Mouse (Mus musculus): ENCODE data around the gene Olfr1202.

Olfr1202 gene

GRCm38 (mm10) chr2:88814196-88814595 lies at the start of gene Olfr1202:
Gene Olfr1202 (plus strand): TSS chr2:88814496.
- in situ Hi-C loops (cut with MboI, MseI): no loop called here

- in situ Hi-C loops (cut with MboI, MseI): no loop called here
Measured at GRCm38 (mm10) chr2:88770388-88770787, 43.9 kb upstream of the Olfr1202 start, which contains the start of gene Olfr1200. Gene Olfr1200 (minus strand): TSS chr2:88770488.

- in situ Hi-C loops (cut with MboI, MseI): no loop called here
Measured at GRCm38 (mm10) chr2:88792736-88793135, 21.6 kb upstream of the Olfr1202 start, which contains the start of gene Olfr1201. Gene Olfr1201 (plus strand): TSS chr2:88793036.

- in situ Hi-C loops (cut with MboI, MseI): no loop called here
Measured at GRCm38 (mm10) chr2:88829437-88829836, 15.1 kb downstream of the Olfr1202 start, which contains the start of gene Olfr1205. Gene Olfr1205 (plus strand): TSS chr2:88829737.

- in situ Hi-C loops (cut with MboI, MseI): no loop called here
Measured at GRCm38 (mm10) chr2:88838477-88838876, 24.2 kb downstream of the Olfr1202 start.

GRCm38 (mm10) chr2:88848992-88849391 lies 34.7 kb downstream of the Olfr1202 start, which contains the start of gene Olfr1204:
Gene Olfr1204 (plus strand): TSS chr2:88849292.
- in situ Hi-C loops (cut with MboI, MseI): no loop called here

- in situ Hi-C loops (cut with MboI, MseI): no loop called here
Measured at GRCm38 (mm10) chr2:88862931-88863330, 48.6 kb downstream of the Olfr1202 start, which contains the start of gene Olfr1206. Gene Olfr1206 (plus strand): TSS chr2:88863231.
